Mouse (Mus musculus) heart, postnatal 0 days (tissue): ENCODE data around the gene Kbtbd13. TPM values are rescaled to one million over a fixed set of nuclear protein-coding genes. Genes with fewer than 3 reads are reported as not detected.
A peak's percentile ranks its signal among the peaks of the same experiment; 100 is the strongest.
"Not testable (repeated sequence)": the region's sequence is repeated elsewhere in the genome, so short reads cannot be mapped to it uniquely, and the experiment has no call there.

Experiments
- ATAC-seq: fragments of 200-750 bp; cut with Nextera tagmentation; 2 replicates; pipeline ENCODE4 v1.8.0; 2017; ENCODE audit warnings: low read depth, moderate number of reproducible peaks, moderate library complexity; ENCODE audit not compliant: insufficient read depth
- DNase-seq: peaks from one replicate; pipeline ENCODE4 v3.0.0-alpha.2; 2016; ENCODE audit warnings: low spot score
- H3K27ac ChIP-seq: fragments of 300-500 bp; sonication (generic); 2 replicates; pipeline ENCODE4 v1.5.1; 2014; ENCODE audit warnings: low read depth, mild to moderate bottlenecking
- H3K27me3 ChIP-seq: fragments of 300-500 bp; sonication (generic); 2 replicates; pipeline ENCODE4 v1.6.1; 2014; ENCODE audit warnings: low read length, mixed read lengths; ENCODE audit not compliant: control insufficient read depth, insufficient read depth
- H3K36me3 ChIP-seq: fragments of 300-500 bp; sonication (generic); replicated peaks from 2 replicates; pipeline ENCODE4 v1.6.1; 2014; ENCODE audit warnings: low read length, mixed read lengths; ENCODE audit not compliant: control insufficient read depth, insufficient read depth
- H3K4me1 ChIP-seq: fragments of 300-500 bp; sonication (generic); 2 replicates; pipeline ENCODE4 v1.6.1; 2014; ENCODE audit warnings: antibody characterized with exemption; ENCODE audit not compliant: control insufficient read depth, insufficient read depth
- H3K4me2 ChIP-seq: fragments of 300-500 bp; sonication (generic); 2 replicates; pipeline ENCODE4 v1.6.1; 2014; ENCODE audit warnings: low read depth, mild to moderate bottlenecking, low read length, moderate library complexity
- H3K4me3 ChIP-seq: fragments of 300-500 bp; sonication (generic); 2 replicates; pipeline ENCODE4 v1.5.1; 2014; ENCODE audit warnings: low read depth, low read length
- H3K9ac ChIP-seq: fragments of 300-500 bp; sonication (generic); replicated peaks from 2 replicates; pipeline ENCODE4 v1.6.1; 2014; ENCODE audit warnings: low read depth, low read length, mixed read lengths
- H3K9me3 ChIP-seq: fragments of 300-500 bp; sonication (generic); replicated peaks from 2 replicates; pipeline ENCODE4 v1.6.1; 2016; ENCODE audit warnings: low read length; ENCODE audit not compliant: control insufficient read depth
- CTCF ChIP-seq: IDR thresholded peaks from 2 replicates; pipeline ENCODE4 v1.5.1; 2016; ENCODE audit warnings: antibody characterized with exemption, control low read depth, low read depth
- EP300 ChIP-seq: IDR thresholded peaks from 2 replicates; pipeline ENCODE4 v1.6.1; 2016; ENCODE audit warnings: antibody characterized with exemption, low read depth
- WGBS: fragments of 180-500 bp; shearing (Covaris S2); extraction: QIAGEN DNeasy Blood & Tissue Kit; methylation state at CpG from one replicate; pipeline ENCODE4 v1.1.7; 2014; 5-methylcytosine and 5-hydroxymethylcytosine counted together
- polyA plus RNA-seq: library from polyadenylated mRNA; unstranded; fragments of >200 nt; fragmentation: Nextera tagmentation; extraction: Ambion mirVana; gene quantifications from 2 replicates; pipeline ENCODE4 v1.2.1, GENCODE M21; 2015
- total RNA-seq: library from RNA; depleted of rRNA; stranded (reverse); fragments of >200 nt; gene quantifications from 2 replicates; pipeline ENCODE4 v1.2.3, GENCODE M21; 2014; ENCODE audit warnings: low replicate concordance

Gene Kbtbd13
- total and polyA plus RNA-seq, 2 experiments from 2014 or later = 0.63 to 1.1 TPM

GRCm38 (mm10) chr9:65356561-65356960 lies 34.9 kb downstream of the Kbtbd13 start:
- ATAC-seq (no peak), DNase-seq (no peak)
- H3K4me2 ChIP-seq = no peak overlapping the region
- peaks cover 8% of the 10 kb centered on the region; the same call in 1 of the 2 replicates for H3K4me1 ChIP-seq
- no peak overlapping the region for H3K4me3 ChIP-seq
- no peaks in the 10 kb centered on the region for H3K9me3 ChIP-seq
- H3K36me3 ChIP-seq = peaks cover 62% of the 10 kb centered on the region
- WGBS = 75% methylated on average over 7 of the region's 7 CpGs
- no peaks in the 10 kb centered on the region for H3K27me3 ChIP-seq
- no peak overlapping the region for H3K9ac ChIP-seq
- no peak for TF ChIP-seq EP300
- no peak for TF ChIP-seq CTCF
- H3K27ac ChIP-seq = no peak overlapping the region

- no peak overlapping the region for H3K4me2 ChIP-seq
- H3K4me3 ChIP-seq = no peak overlapping the region
- no peaks in the 10 kb centered on the region for H3K9me3 ChIP-seq
- 86% methylated on average over 5 of the region's 5 CpGs for WGBS
- no peak overlapping the region for H3K27ac ChIP-seq
- H3K4me1 ChIP-seq = peaks cover 9% of the 10 kb centered on the region; the same call in 1 of the 2 replicates
- H3K27me3 ChIP-seq = no peaks in the 10 kb centered on the region
- ATAC-seq (no peak), DNase-seq (no peak)
- no peak for TF ChIP-seq CTCF
- no peak for TF ChIP-seq EP300
- no peak overlapping the region for H3K9ac ChIP-seq
- peaks cover 33% of the 10 kb centered on the region for H3K36me3 ChIP-seq
Observed at GRCm38 (mm10) chr9:65353251-65353650, 38.2 kb downstream of the Kbtbd13 start.

- no peaks in the 10 kb centered on the region for H3K9me3 ChIP-seq
- peak; percentile 25 for DNase-seq
- H3K36me3 ChIP-seq = no peaks in the 10 kb centered on the region
- WGBS = 18% methylated on average over 8 of the region's 8 CpGs
- H3K9ac ChIP-seq = peak overlapping the region; percentile 99
- no peak for ATAC-seq
- peak overlapping the region; percentile 97 for H3K4me2 ChIP-seq
- peak overlapping the region; percentile 99 for H3K4me3 ChIP-seq
- peaks cover 23% of the 10 kb centered on the region for H3K4me1 ChIP-seq
- TF ChIP-seq CTCF (no peak), EP300 (no peak)
- no peaks in the 10 kb centered on the region for H3K27me3 ChIP-seq
- peak overlapping the region; percentile 99 for H3K27ac ChIP-seq
Observed at GRCm38 (mm10) chr9:65347112-65347850, 44.2 kb downstream of the Kbtbd13 start.

GRCm38 (mm10) chr9:65346476-65347111 lies 44.9 kb downstream of the Kbtbd13 start:
- Histone ChIP-seq H3K4me2 (peak overlapping the region; percentile 97), H3K9me3 (no peaks in the 10 kb centered on the region), H3K27ac (peak overlapping the region; percentile 99), H3K27me3 (no peaks in the 10 kb centered on the region), H3K4me1 (peaks cover 23% of the 10 kb centered on the region), H3K36me3 (no peaks in the 10 kb centered on the region), H3K4me3 (peak overlapping the region; percentile 99), H3K9ac (peak overlapping the region; percentile 99)
- DNase-seq (peak; percentile 65), ATAC-seq (peak; percentile 73)
- no peak for TF ChIP-seq EP300
- TF ChIP-seq CTCF = no peak
- 1% methylated on average over 76 of the region's 77 CpGs for WGBS

GRCm38 (mm10) chr9:65345854-65346475 lies 45.5 kb downstream of the Kbtbd13 start, which contains the start of gene Pdcd7:
TSS of gene Pdcd7 (plus strand) at chr9:65346104.
- Histone ChIP-seq H3K27me3 (no peaks in the 10 kb centered on the region), H3K4me2 (peak within 1 kb of the TSS; percentile 97), H3K4me1 (peaks cover 23% of the 10 kb centered on the region), H3K9ac (peak within 1 kb of the TSS; percentile 99), H3K4me3 (peak within 1 kb of the TSS; percentile 99), H3K27ac (peak within 1 kb of the TSS; percentile 99), H3K36me3 (no peaks in the 10 kb centered on the region), H3K9me3 (no peaks in the 10 kb centered on the region)
- ATAC-seq = peak; percentile 93
- WGBS = 1% methylated on average over 50 of the region's 59 CpGs
- peak; percentile 96 for DNase-seq
- TF ChIP-seq CTCF (no peak), EP300 (0 out of 2 replicates have a peak, but pooled peaks have one; percentile 53)

- not testable (repeated sequence) for DNase-seq, H3K36me3 ChIP-seq, H3K9me3 ChIP-seq, H3K27me3 ChIP-seq
- peak; percentile 9; the same call in 1 of the 2 replicates for ATAC-seq
- H3K27ac ChIP-seq = peak overlapping the region; percentile 99
- peak overlapping the region; percentile 97 for H3K4me2 ChIP-seq
- H3K4me3 ChIP-seq = peak overlapping the region; percentile 99
- peak overlapping the region; percentile 99; the same call in 1 of the 2 replicates for H3K9ac ChIP-seq
- H3K4me1 ChIP-seq = peaks cover 19% of the 10 kb centered on the region
- WGBS = 60% methylated on average over 11 of the region's 11 CpGs
Observed at GRCm38 (mm10) chr9:65345439-65345838, 46.0 kb downstream of the Kbtbd13 start.
